Mouse (Mus musculus) ES-E14 (cell line): ENCODE measurements at regions not wholly inside any gene's neighbourhood (a gene's known extent, or its start where the extent isn't known, plus 50 kb on each side); places are given as distances from the start of the nearest gene placed in this dataset.

Experiments used
- CHD2 ChIP-seq: IDR thresholded peaks from 2 replicates; pipeline ENCODE4 v1.6.1; 2014; ENCODE audit warnings: mild to moderate bottlenecking, low read depth, low read length, inconsistent platforms
- MAFK ChIP-seq: IDR thresholded peaks from 2 replicates; pipeline ENCODE4 v1.6.1; 2014; ENCODE audit warnings: mild to moderate bottlenecking, low read depth, low read length, inconsistent platforms; ENCODE audit not compliant: insufficient read depth
- ZC3H11A ChIP-seq: IDR thresholded peaks from 2 replicates; pipeline ENCODE4 v1.6.1; 2012; ENCODE audit warnings: low read depth, mild to moderate bottlenecking, inconsistent platforms, low read length, borderline replicate concordance

- TF ChIP-seq MAFK (no peak), ZC3H11A (no peak), CHD2 (no peak)
Observed at GRCm38 (mm10) chr5:119193699-119194681, 476.5 kb upstream of the Tbx3 start.
